Mouse (Mus musculus) hindbrain, embryonic 15.5 days (tissue): ENCODE measurements at regions not wholly inside any gene's neighbourhood (a gene's known extent, or its start where the extent isn't known, plus 50 kb on each side); places are given as distances from the start of the nearest gene placed in this dataset.
A peak's percentile ranks its signal among the peaks of the same experiment; 100 is the strongest.

ENCODE experiments used
- ATAC-seq: fragments of 200-750 bp; cut with Nextera tagmentation; 2 replicates; pipeline ENCODE4 v1.8.0; 2017; ENCODE audit warnings: low read depth, moderate number of reproducible peaks, moderate TSS enrichment; ENCODE audit not compliant: low FRiP score
- H3K27ac ChIP-seq: fragments of 300-500 bp; sonication (generic); replicated peaks from 2 replicates; pipeline ENCODE4 v1.5.1; 2015; ENCODE audit warnings: mild to moderate bottlenecking, inconsistent platforms
- H3K27me3 ChIP-seq: fragments of 300-500 bp; sonication (generic); 2 replicates; pipeline ENCODE4 v1.6.1; 2015; ENCODE audit warnings: control low read depth, inconsistent platforms
- H3K36me3 ChIP-seq: fragments of 300-500 bp; sonication (generic); 2 replicates; pipeline ENCODE4 v1.6.1; 2015; ENCODE audit warnings: control low read depth, inconsistent platforms
- H3K4me1 ChIP-seq: fragments of 300-500 bp; sonication (generic); replicated peaks from 2 replicates; pipeline ENCODE4 v1.6.1; 2015; ENCODE audit warnings: control low read depth, inconsistent platforms
- H3K4me2 ChIP-seq: fragments of 300-500 bp; sonication (generic); 2 replicates; pipeline ENCODE4 v1.6.1; 2015; ENCODE audit warnings: moderate library complexity, mild to moderate bottlenecking, inconsistent platforms
- H3K4me3 ChIP-seq: fragments of 300-500 bp; sonication (generic); 2 replicates; pipeline ENCODE4 v1.5.1; 2015; ENCODE audit warnings: mild to moderate bottlenecking, inconsistent platforms
- H3K9ac ChIP-seq: fragments of 300-500 bp; sonication (generic); 2 replicates; pipeline ENCODE4 v1.6.1; 2015; ENCODE audit warnings: inconsistent platforms
- H3K9me3 ChIP-seq: fragments of 300-500 bp; sonication (generic); 2 replicates; pipeline ENCODE4 v1.6.1; 2016; ENCODE audit warnings: control low read depth, inconsistent platforms
- WGBS: fragments of 180-500 bp; shearing (Covaris S2); methylation state at CpG from one replicate; pipeline ENCODE4 v1.1.7; 2015; 5-methylcytosine and 5-hydroxymethylcytosine counted together

DNA sequence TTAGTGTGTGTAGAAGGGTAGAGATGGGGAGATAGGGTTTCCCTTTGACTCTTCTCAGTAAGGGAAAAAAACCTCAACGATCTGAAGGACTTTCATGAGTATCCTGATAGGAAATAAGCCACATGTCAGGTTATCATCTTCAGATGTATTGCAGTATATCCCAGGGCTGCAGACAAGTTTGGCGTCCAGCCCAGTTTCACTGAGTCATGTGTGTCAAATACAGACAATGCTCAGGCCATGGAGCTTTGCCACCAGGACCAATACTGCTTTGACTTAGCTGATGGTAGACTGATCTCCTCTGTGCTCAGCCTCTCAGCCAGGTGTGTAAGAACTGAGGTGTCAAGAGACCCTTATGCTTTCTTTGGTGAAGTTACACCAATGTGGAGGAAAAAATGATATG, 62.9 kb downstream of the Cst10 start:
- H3K9ac ChIP-seq, result no peak overlapping the region

DNA sequence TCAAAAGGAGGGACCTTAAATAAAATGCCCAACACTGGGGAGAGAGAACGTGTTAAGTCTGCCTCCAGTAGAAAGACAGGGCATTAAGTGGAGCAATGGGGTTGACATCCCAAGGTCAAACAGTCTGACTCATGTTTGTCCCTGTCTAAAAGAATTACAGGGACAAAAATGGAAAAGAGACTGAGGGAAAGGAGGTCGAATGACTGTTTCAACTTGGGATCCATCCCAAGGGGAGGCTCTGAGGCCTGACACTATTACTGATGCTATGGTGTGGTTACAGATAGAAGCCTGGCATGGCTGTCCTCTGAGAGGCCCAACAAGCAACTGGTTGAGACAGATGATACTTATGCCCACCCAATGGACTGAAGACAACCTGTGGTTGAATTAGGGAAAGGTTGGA, 67.6 kb downstream of the Cst10 start:
- 75% methylated on average over 2 of the region's 2 CpGs for WGBS
- ATAC-seq, result no peak
- no peak overlapping the region for H3K4me2 ChIP-seq
- H3K36me3 ChIP-seq, result no peaks in the 10 kb centered on the region
- H3K9ac ChIP-seq, result no peak overlapping the region
- no peaks in the 10 kb centered on the region for H3K9me3 ChIP-seq
- H3K27me3 ChIP-seq, result no peaks in the 10 kb centered on the region
- H3K4me1 ChIP-seq, result no peaks in the 10 kb centered on the region
- no peak overlapping the region for H3K4me3 ChIP-seq
- H3K27ac ChIP-seq, result no peak overlapping the region

More for the DNA sequence above, 62.9 kb downstream of the Cst10 start:
- Histone ChIP-seq H3K36me3 (no peaks in the 10 kb centered on the region), H3K4me3 (no peak overlapping the region), H3K27ac (no peak overlapping the region), H3K4me1 (no peaks in the 10 kb centered on the region), H3K9me3 (no peaks in the 10 kb centered on the region), H3K4me2 (no peak overlapping the region), H3K27me3 (no peaks in the 10 kb centered on the region)
- WGBS, result 84% methylated on average over 2 of the region's 2 CpGs
- ATAC-seq, result no peak

DNA sequence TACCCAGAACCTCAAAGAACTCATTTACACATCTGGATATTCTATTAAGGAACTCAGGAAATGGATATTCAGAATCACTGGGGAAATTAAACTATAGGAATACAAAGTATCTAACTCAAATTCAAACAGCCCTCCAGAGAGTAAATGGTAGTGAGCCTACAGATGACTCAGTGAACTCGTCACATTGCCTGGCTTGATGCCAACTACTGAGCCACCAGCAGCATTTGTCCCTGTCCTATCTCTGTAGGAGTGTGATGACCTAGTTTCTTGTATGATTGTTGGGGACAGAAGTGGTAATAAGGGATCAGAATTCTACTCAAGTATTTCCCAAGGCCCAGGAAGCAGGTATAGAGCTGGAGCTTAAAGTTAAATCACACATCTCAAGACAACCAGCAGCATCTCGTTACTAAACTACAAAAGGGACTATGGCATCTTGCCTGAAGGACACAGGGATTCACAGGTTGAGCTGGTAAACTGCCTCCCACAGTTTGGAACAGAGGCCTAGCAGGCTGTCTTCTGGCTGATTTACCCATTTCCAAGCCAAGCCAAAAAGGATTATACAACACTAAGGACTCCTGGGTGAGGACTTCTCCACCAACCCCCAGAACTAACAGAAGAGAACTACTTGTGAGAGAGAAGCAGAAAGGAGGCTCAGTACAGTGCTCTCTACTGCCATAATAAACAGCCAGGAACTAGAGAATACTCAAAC, 88.6 kb downstream of the Cst10 start:
- Histone ChIP-seq H3K9ac (no peak overlapping the region), H3K9me3 (no peaks in the 10 kb centered on the region), H3K27ac (no peak overlapping the region), H3K27me3 (no peaks in the 10 kb centered on the region), H3K4me2 (no peak overlapping the region), H3K4me1 (no peaks in the 10 kb centered on the region), H3K4me3 (no peak overlapping the region), H3K36me3 (no peaks in the 10 kb centered on the region)
- no peak for ATAC-seq
- WGBS, result 55% methylated on average over 2 of the region's 2 CpGs

DNA sequence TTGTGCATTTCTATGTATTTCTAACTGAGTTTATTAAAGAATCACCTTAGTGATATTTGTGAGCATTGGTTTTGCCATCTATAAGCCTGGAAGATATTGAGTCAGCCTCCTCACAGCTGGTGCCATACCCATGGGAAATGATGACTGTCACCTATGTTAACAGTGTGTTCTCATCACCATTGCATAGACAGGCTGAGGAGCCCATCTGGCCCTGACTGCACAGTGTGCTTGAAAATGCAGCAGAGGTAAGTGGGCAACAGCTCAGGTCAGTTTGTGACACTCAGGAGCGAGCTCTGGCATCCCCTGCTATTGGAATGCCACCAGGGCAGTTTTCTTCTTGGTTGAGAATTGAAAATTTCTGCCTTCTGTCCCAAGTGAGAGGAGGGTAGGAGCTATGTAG, 108.0 kb downstream of the Cst10 start:
- WGBS, result 58% methylated on average over 1 of the region's 1 CpGs
- no peaks in the 10 kb centered on the region for H3K4me1 ChIP-seq
- no peak overlapping the region for H3K27ac ChIP-seq

DNA sequence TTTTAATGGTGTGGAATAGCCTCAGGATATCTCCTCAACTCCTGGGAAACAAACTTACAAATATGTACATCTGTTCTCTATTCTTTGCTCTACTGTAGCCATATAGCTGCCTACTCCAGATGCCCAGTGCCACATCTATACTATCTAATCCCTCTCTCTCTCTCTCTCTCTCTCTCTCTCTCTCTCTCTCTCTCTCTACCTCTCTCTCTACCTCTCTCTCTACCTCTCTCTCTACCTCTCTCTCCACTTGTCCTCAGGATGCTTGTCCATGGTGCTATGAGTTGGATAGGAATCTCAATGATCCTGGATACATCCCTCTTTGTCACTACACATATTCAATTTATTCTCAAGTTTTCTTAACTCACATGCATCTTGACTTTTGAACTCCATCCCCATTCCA, 119.6 kb downstream of the Cst10 start:
- H3K9ac ChIP-seq, result no peak overlapping the region

More for the DNA sequence above, 108.0 kb downstream of the Cst10 start:
- Histone ChIP-seq H3K4me2 (no peak overlapping the region), H3K4me3 (no peak overlapping the region), H3K36me3 (no peaks in the 10 kb centered on the region), H3K9me3 (no peaks in the 10 kb centered on the region), H3K27me3 (no peaks in the 10 kb centered on the region), H3K9ac (no peak overlapping the region)
- ATAC-seq, result no peak

DNA sequence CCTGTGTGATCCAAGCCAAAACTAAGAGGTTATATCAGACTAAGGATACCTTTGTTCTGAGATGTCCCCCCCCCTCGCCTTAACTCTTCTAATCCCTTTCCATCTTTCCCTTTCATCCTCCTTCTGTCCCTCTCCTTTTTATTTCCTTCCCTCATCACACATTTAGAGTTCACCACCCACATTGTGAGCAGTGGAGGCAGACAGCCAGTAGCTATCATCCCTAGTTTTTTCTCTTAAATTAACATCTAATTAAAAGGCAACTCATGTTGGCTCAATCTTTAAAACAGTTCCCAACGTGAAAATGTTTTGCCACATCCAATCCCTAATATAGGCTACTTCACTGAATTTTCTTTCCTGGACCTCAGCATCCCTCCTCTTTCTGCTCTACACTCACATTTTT, 138.0 kb downstream of the Cst10 start:
- ATAC-seq, result no peak
- Histone ChIP-seq H3K27me3 (no peaks in the 10 kb centered on the region), H3K27ac (no peak overlapping the region), H3K4me2 (no peak overlapping the region), H3K36me3 (no peaks in the 10 kb centered on the region), H3K4me3 (no peak overlapping the region), H3K9me3 (no peaks in the 10 kb centered on the region), H3K4me1 (no peaks in the 10 kb centered on the region), H3K9ac (no peak overlapping the region)
- WGBS, result 81% methylated on average over 2 of the region's 2 CpGs

More for the DNA sequence above, 119.6 kb downstream of the Cst10 start:
- Histone ChIP-seq H3K27me3 (no peaks in the 10 kb centered on the region), H3K4me2 (no peak overlapping the region), H3K4me3 (no peak overlapping the region), H3K9me3 (no peaks in the 10 kb centered on the region), H3K4me1 (no peaks in the 10 kb centered on the region), H3K36me3 (no peaks in the 10 kb centered on the region), H3K27ac (no peak overlapping the region)
- no peak for ATAC-seq

DNA sequence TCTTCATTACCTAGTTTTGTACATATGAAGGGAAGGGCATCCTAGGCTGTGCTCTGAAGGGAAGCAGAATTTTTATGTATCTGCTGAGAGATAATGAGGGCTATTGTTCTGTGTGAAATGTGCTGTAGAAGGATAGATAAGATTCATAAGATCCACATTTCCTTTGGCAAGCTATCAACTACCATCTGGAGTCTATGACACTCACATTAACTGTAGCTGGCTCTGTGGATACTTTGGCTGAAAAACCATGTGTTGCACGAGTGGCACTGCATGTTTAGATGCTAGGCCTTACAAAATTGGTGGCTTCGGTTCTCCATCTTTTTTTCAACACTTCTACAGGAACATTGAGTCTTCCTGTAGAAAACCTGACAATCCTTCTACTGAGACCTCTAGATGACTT, 140.9 kb downstream of the Cst10 start:
- H3K27ac ChIP-seq, result no peak overlapping the region
- H3K27me3 ChIP-seq, result no peaks in the 10 kb centered on the region
- H3K36me3 ChIP-seq, result no peaks in the 10 kb centered on the region
- H3K9me3 ChIP-seq, result no peaks in the 10 kb centered on the region
- no peaks in the 10 kb centered on the region for H3K4me1 ChIP-seq
- H3K4me3 ChIP-seq, result no peak overlapping the region
- no peak for ATAC-seq
- H3K9ac ChIP-seq, result no peak overlapping the region
- H3K4me2 ChIP-seq, result no peak overlapping the region
- WGBS, result 82% methylated on average over 2 of the region's 2 CpGs

DNA sequence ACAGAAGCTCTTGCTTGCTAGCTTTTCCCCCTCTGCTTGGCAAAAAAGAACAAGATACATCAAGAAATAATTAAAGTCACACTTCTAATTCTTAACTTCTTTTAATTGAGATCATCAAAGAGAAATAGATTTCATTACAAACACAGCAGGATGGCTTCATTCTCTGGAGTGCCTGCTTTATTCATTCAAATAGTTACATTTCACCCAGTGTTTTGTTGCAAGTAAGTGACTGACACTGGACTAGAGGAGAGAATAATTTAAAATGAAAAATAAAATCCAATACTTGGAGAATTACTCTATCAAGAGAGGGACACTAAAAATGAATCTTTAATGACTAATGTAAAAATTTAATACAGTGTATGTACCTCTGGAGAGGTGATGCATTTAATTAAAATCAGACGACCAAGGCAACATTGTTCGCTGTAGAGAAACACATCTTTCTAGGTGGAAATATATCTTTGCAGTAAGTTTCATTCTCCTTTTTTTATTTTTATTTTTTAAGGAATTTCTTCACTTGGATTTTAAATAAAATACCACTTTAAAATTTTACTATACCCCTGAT, 141.9 kb downstream of the Cst10 start:
- H3K4me2 ChIP-seq, result no peak overlapping the region
- 74% methylated on average over 2 of the region's 2 CpGs for WGBS

DNA sequence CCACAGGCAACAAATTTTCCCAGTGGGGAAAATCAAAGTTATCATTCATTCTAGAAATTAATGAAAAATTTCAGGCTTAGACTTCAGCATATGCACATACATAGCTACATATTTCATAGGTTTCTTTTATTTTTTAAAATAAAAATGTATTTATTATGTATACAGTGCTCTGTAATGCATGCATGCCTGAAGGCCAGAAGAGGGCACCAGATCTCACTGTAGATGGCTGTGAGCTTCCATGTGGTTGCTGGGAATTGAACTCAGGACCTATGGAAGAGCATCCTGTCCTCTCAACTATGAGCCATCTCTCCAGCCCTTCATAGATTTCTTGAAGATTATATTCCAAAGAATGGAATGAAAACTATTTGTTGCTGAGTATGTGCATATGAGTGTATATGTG, 150.4 kb downstream of the Cst10 start:
- no peaks in the 10 kb centered on the region for H3K4me1 ChIP-seq
- no peak overlapping the region for H3K9ac ChIP-seq

More for the DNA sequence above, 141.9 kb downstream of the Cst10 start:
- H3K4me1 ChIP-seq, result no peaks in the 10 kb centered on the region
- no peaks in the 10 kb centered on the region for H3K9me3 ChIP-seq
- H3K9ac ChIP-seq, result no peak overlapping the region
- ATAC-seq, result peak; percentile 45; the same call in 1 of the 2 replicates
- no peaks in the 10 kb centered on the region for H3K36me3 ChIP-seq
- H3K4me3 ChIP-seq, result no peak overlapping the region
- H3K27ac ChIP-seq, result no peak overlapping the region
- no peaks in the 10 kb centered on the region for H3K27me3 ChIP-seq

DNA sequence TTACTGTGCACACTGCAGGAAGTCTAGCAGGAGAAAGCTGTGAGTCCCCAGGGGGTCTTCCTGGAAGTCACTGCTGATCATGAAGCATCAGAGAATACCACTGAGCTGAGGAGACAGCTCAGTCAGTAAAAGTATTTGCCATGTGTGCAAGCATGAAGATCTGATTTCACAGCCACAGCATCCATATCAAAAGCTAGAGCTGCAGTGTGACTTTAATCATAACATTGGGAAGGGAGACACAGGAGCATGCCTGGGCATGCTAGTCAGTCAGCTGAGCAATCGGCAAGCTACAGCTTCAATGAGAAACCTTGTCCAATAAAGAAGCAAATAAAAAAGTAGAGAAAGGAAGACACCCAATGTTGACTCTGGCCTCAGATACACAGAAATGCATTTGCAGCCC, 168.9 kb downstream of the Cst10 start:
- WGBS, result 50% methylated on average over 1 of the region's 1 CpGs

More for the DNA sequence above, 150.4 kb downstream of the Cst10 start:
- Histone ChIP-seq H3K9me3 (no peaks in the 10 kb centered on the region), H3K36me3 (no peaks in the 10 kb centered on the region), H3K4me3 (no peak overlapping the region), H3K27me3 (no peaks in the 10 kb centered on the region), H3K4me2 (no peak overlapping the region), H3K27ac (no peak overlapping the region)
- ATAC-seq, result no peak

DNA sequence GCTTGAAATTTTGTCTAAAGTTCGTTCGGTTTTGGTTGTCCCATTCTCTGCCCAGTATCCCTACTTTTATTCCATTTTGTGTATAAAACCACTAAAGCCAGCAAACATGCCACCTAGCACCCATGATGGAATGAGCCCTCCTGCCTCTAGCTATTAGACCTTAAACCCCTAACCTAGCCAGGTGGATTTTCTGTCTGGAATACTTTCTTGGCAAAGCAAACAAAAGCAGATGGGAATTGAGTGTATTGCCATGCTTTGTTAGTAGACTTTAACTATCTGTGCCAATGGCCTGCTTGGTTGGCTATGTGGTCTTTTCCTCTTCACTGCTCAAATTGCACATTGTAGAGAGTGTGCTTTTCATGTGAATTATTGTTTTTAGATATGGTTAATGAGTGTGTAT, 197.7 kb downstream of the Cst10 start:
- Histone ChIP-seq H3K9ac (no peak overlapping the region), H3K4me2 (no peak overlapping the region), H3K27ac (no peak overlapping the region), H3K27me3 (no peaks in the 10 kb centered on the region), H3K9me3 (no peaks in the 10 kb centered on the region), H3K36me3 (no peaks in the 10 kb centered on the region), H3K4me3 (no peak overlapping the region), H3K4me1 (no peaks in the 10 kb centered on the region)
- ATAC-seq, result no peak
- WGBS, result 87% methylated on average over 2 of the region's 2 CpGs

More for the DNA sequence above, 168.9 kb downstream of the Cst10 start:
- Histone ChIP-seq H3K27me3 (no peaks in the 10 kb centered on the region), H3K9ac (no peak overlapping the region), H3K4me3 (no peak overlapping the region), H3K27ac (no peak overlapping the region), H3K4me1 (no peaks in the 10 kb centered on the region), H3K9me3 (no peaks in the 10 kb centered on the region), H3K4me2 (no peak overlapping the region), H3K36me3 (no peaks in the 10 kb centered on the region)
- ATAC-seq, result 0 out of 2 replicates have a peak, but pooled peaks have one; percentile 30

DNA sequence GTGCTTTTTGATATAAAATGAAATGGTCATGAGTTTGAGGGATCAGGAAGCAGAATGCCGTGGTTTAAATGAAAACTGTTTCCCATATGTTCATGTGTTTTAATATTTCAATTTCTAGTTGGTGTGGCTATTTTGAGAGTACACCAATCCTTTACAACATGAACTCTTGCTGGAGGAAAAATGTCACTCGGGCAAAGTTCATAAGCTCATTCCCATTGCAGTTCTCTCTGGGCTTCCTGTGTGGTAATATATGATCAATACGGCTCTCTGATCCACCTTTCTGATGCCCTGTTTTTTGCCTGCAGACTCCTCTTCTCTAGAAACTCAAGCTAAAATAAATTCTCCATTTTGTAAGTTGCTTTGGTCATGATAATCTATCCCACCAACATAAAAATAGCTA, 208.5 kb downstream of the Cst10 start:
- no peak overlapping the region for H3K4me3 ChIP-seq
- H3K36me3 ChIP-seq, result no peaks in the 10 kb centered on the region
- ATAC-seq, result no peak
- no peaks in the 10 kb centered on the region for H3K4me1 ChIP-seq
- H3K27ac ChIP-seq, result no peak overlapping the region
- no peaks in the 10 kb centered on the region for H3K9me3 ChIP-seq
- no peak overlapping the region for H3K9ac ChIP-seq
- no peak overlapping the region for H3K4me2 ChIP-seq
- WGBS, result 87% methylated on average over 3 of the region's 3 CpGs
- no peaks in the 10 kb centered on the region for H3K27me3 ChIP-seq
